Mouse (Mus musculus) neural tube, embryonic 10.5 days (tissue): Measurements from ENCODE around the gene Rpl10a.
"Not testable (repeated sequence)": the region's sequence is repeated elsewhere in the genome, so short reads cannot be mapped to it uniquely, and the experiment has no call there.

Experiments used
- DNase-seq: peaks from one replicate; pipeline ENCODE4 v3.0.0-alpha.2; 2017; ENCODE audit warnings: low spot score; ENCODE audit errors: extremely low spot score

Gene Rpl10a

GRCm38 (mm10) chr17:28308297-28309195 lies 19.7 kb upstream of the Rpl10a start:
- peak; percentile 91 for DNase-seq

- no peak for DNase-seq
These were observed 17.4 kb upstream of the Rpl10a start for GRCm38 (mm10) chr17:28310831-28311230.

DNA sequence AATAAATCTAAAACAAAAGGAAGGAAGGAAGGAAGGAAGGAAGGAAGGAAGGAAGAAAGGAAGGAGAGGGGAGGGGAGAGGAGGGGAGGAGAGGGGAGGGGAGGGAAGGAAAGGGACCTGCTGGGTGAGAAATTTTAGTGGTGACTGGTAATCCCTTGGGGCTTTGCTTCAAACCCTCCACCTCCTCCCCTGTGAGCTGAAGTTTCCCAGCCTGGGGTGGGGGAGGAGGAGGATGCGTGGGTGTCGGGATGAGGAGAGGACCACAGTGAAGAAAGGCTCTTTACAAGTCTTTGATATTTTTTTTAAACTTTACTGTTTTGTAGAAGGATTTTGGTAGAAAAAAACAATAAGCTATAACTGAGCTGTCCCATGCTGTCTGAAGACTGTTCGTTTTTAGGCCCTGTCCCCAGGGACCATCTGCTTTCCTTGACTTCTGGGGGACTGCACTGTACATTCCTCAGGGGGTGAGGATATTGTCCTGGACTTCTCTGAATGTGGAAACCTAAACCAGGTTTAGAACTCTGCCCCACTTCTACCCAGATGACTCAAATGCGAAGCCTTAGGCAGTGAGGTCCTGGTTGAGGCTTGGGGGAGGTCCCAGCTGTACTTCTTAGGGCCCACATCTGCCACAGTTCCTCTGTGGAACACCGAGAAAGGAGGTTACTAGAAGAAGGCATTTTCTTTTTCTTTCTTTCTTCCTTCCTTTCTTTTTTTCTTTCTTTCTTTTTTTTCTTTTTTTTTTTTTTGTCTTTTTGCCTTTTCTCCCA lies 16.7 kb upstream of the Rpl10a start:
- DNase-seq = no peak

DNA sequence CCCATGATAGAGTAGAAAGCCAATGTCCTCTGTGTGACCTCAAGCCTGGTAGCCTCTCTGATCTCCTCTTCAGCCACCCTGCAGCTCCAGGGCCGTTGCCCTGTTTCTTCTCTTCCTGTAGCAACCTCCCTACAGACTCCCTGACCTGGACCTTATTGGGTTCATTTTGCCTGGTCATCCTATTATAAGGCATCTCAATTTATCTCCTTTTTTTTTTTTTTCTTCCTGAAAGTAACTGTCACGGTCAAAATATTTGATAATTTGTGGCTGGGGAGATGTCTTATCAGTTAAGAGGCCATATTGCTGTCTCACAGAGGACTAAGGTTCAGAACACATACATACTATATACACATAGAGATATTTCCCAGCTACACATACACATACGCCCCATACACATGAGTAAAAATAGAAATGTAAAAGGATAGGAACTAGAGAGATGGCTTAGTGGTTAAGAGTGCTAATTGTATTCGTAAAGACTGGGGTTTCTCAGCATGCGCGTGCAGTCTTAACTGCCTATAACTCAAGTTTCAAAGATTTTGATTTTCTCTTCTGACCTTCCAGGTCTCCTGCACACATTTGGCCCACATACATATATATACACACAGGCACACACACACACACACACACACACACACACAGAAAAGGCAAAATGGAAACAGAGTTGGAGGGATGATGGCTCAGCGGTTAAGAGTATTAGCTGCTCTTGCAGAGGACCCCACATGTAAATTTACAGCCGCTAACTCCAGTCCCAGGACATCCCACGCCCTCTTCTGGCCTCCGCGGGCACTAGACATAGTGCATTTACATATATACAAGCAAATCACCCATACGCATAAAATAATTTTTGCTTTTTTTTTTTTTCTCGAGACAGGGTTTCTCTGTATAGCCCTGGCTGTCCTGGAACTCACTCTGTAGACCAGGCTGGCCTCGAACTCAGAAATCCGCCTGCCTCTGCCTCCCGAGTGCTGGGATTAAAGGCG lies 15.7 kb upstream of the Rpl10a start:
- peak; percentile 42 for DNase-seq

DNA sequence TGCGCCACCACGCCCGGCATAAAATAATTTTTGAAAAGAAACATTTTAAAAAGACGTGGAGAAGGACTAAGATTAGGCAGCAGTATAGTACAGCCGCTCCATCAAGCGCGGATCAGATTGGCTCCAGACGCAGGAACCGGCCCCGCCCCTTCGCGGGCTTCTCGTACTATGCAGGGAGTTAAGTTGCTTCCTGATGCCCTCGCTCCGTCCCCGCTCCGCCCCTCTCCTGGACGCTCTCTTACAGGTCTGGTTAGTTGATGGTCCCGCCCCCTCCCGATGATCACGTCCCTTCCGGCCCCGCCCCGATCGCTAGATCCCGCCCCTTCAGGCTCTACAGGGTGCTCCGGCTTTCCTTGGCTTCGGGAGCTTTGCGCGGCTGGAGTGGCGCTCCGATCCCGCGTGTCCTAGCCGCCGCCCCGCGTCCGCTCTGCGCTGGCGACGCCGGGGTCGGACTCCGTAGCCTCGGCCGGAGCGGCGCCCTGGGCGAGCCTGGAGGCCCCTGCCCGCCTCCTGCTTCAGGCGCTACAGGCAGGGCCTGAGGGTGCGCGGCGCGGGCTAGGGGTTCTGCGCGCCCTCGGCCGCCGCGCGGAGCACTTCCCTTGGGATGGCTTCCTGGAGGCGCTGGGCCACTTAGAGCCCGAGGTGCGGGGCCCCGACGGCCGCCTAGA lies 14.9 kb upstream of the Rpl10a start, which contains the start of gene Fance:
Gene Fance (plus strand): TSS at position 308 of the 668 bp plus-strand sequence.
- DNase-seq = peak; percentile 98

DNA sequence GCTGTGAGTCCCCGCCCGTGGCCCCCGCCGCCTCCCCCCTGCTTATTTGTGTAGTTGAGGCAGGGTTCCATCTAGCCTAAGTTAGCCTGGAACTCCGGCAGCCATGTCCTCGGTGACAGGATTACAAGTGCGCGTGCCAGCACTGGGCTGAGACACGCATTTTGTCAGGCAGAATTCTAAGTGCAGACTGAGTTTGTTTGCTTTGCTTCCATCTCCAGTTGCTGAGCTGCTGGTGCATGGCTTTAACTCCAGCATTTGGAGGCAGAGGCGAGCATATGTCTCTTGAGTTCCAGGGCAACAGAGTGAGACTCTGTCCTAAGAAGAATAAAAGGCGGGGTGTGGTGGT lies 14.4 kb upstream of the Rpl10a start:
- DNase-seq = no peak

DNA sequence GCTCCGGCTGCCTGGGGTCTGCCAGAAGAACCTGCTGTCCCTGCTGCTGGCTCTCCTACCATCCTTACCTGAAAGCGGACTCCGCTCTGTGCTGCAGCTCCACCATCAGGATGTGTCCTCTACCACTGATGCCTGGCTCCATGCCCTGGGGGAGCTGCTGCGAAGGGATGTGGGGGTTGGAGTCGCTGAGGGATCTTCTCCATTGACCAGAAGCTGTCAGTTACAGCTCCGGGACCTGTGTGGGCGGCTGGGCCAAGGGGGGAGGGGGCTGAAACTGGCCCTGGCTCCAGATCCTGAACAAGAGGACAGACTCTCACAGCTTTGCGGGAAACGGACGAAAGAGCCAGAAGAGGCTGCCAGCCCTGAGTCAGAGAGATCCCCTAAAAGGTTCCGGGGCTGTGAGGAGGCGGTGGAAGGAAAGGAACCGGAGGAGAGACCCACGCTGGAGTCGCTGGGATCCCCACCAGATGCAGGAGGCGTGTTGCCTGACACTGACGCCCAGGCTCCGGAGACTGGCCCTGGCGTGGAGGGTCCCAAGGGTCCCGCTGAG lies 12.6 kb upstream of the Rpl10a start:
- DNase-seq = no peak

DNA sequence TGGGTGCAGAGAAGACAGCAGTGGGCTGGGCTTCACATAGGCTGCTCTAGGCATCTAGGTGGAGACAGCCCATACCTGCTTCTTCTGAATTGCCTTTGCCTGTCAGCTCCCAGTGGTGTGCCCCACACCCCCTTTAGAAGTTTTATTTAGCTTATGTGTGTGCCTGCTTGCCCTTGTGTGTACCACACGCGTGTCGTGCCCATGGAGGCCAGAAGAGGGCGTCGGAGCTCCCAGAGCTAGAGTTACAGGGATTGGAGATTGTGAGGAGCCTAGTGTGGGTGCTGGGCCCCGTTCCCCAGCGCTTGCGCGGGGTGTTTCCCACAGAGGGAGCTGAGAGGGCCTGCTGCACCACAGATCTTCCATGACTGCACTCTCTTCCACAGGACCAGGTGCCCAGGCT lies 11.8 kb upstream of the Rpl10a start:
- DNase-seq = no peak

- DNase-seq = no peak
These were observed 11.2 kb upstream of the Rpl10a start for GRCm38 (mm10) chr17:28317091-28317490.

DNA sequence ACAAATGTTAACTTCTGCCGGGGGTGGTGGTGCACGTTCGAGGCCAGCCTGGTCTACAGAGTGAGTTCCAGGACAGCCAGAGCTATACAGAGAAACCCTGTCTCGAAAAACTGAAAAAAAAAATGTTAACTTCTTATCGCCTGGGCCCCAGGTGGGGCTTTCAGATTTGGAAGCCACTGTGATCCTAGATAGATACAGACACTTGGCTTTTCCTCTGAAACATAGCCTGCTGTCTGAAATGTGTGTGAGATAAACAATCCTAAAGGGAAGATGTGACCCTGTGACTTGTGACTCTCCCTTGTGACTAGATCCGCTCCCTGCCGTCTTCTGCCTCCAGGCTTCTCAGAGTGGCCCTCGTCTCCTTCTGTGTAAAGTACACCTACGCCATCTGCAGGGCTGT lies 10.5 kb upstream of the Rpl10a start:
- no peak for DNase-seq

- no peak for DNase-seq
These were observed 6.6 kb upstream of the Rpl10a start for GRCm38 (mm10) chr17:28321700-28322099.

GRCm38 (mm10) chr17:28323786-28324185 lies 4.5 kb upstream of the Rpl10a start:
- no peak for DNase-seq

- not testable (repeated sequence) for DNase-seq
These were observed 3.9 kb upstream of the Rpl10a start for GRCm38 (mm10) chr17:28324416-28324815.

- no peak for DNase-seq
These were observed 2.5 kb upstream of the Rpl10a start for GRCm38 (mm10) chr17:28325751-28326150.

- no peak for DNase-seq
These were observed 1.3 kb upstream of the Rpl10a start for GRCm38 (mm10) chr17:28326951-28327350.

DNA sequence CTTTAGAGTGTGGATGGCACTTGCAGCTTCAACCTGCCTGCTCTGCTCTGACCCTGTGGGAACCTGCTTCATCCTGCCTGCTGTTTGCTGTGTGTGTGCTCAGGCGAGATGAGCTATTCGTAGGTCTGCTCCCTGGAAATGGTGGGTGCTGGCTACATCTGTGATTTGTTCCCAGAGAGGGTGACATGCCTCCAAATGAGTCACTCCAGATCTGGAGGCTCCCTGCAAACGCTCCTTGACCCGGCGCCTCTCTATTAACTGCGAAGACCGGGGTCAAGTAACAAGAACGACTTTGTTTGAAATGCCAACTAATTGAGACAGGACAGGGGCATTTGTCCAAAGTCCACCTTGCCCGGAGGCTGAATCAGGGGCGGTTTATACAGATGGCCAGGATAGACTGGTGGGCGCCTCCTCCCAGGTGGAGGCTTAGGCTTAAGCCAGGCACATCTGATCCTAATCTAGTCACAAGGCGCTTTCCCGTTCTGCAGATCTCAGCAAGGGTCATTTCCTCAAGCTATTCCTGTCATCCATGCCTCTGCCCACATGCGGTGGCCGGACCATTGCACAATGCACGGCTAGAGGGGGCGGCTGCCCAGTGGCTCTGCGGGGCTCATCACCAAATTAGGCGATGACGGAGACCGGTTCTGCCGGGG lies 472 bp upstream of the Rpl10a start:
- DNase-seq = no peak

- peak; percentile 51 for DNase-seq
These were observed 675 bp downstream of the Rpl10a start for GRCm38 (mm10) chr17:28328946-28329345.

DNA sequence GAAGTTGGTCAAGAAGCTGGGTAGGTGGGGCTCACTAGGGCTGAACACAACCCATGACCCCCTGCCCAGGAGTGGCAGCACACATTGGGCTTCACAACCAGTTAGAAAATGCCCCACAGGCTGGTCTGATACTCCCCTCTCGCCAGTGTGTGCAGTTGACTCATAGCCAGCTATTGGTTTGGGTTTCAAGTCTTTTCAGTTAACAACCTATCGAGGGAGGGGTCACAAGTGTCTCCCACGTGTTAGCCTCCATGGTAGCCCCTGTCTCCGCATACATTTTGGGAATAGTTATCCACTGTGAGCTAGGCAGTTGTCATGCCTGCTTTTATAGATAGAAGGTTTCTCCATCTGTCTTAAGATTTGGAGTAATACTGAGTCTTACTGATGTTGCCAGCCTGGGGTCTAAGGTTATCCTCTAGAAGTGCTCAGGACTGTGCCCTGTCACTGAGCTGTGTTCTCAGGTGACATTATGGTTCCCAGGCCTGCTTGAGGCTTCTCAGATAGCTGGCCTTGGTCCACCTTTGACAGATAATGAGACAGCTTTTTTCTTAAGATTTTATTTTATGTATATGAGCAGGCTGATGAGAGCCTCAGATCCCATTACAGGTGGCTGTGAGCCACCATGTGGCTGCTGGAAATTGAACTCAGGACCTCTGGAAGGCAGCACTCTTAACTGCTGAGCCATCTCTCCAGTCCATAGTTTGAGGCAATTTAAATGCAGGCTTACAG lies 1.4 kb downstream of the Rpl10a start:
- DNase-seq = no peak

DNA sequence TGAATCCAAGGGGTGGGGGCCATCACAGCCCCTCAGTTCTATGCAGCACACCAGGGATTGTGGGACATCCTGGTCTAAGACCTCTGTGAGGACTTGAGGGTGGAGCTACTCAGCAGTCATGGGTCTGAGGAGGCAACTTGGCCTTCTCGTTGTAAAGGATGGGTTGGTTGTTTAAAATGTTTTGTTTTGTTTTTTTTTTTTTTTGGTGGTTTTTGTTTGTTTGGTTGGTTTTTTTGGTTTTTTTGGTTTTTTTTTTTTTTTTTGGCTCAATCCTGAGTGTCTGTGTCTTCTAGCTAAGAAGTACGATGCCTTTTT lies 1.9 kb downstream of the Rpl10a start:
- DNase-seq = no peak
